Mouse (Mus musculus) liver, embryonic 14.5 days (tissue): ENCODE data around the gene Gm13030.

ENCODE experiments used
- CTCF ChIP-seq: IDR thresholded peaks from 2 replicates; pipeline ENCODE4 v1.5.1; 2016; ENCODE audit warnings: antibody characterized with exemption, low read depth, control low read depth
- EP300 ChIP-seq: IDR thresholded peaks from 2 replicates; pipeline ENCODE4 v1.6.1; 2016; ENCODE audit warnings: antibody characterized with exemption, low read depth

GRCm38 (mm10) chr4:138913141-138913787 lies 39.5 kb upstream of the Gm13030 start:
- TF ChIP-seq EP300 = no peak
- TF ChIP-seq CTCF = no peak
